Mouse (Mus musculus): ENCODE measurements around the gene Tie1. TPM values are rescaled to one million over a fixed set of nuclear protein-coding genes. Genes with fewer than 3 reads are reported as not detected.
"Not testable (repeated sequence)": the region's sequence is repeated elsewhere in the genome, so short reads cannot be mapped to it uniquely, and the experiment has no call there.

Gene Tie1
- polyA plus RNA-seq, 1 experiment, result 44.5 TPM

DNA sequence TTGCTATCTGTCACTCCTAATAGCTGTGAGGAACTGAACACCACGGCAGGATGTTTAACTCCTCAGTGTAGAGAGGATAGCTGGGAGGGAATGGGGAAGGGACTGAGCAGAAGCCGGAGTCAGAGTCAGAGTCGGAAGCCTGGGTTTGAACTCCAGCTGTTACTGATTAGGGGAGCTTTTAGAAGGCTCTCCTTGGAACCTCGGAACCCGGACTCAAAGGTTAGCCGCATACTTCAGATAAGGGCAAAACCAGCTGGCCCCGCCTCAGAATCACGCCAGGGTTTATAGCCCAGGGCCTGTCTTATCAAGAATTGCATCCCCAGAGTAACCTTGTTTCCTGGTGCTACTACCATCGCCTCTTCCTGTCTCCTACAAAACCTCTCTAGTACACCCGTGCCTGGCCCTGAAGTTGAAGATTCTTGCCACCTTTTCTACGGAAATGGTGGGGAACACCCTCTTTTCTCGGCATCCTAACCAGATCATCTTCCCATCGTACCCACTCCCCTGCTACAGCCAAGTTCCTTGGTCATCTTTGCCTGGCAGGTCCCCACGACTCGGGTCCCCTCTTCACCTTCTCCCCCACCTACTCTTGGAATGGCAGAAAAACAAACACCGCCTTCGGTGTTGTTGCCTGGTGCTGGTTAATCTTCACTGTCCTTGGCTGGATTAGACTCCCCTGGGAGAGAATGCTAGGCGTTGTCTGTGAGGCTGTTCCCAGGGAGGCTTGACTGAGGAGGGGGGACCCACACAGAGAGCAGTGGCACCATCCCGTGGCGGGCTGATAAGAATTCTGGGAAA, 27.0 kb upstream of the Tie1 start:
- H3K27ac ChIP-seq (ENCODE audit: insufficient read depth, low read depth, low read length), result peak overlapping the region; percentile 4; the same call in 1 of the 2 replicates
- no peak for TF ChIP-seq POLR2A (IDR thresholded peaks at IDR 0.05; ENCODE audit: low read depth, low read length)
- TF ChIP-seq CTCF (conservative IDR thresholded peaks at IDR 0.05; ENCODE audit: insufficient read depth, insufficient read length, low read depth, low read length), result peak; percentile 33; the same call in 1 of the 2 replicates
- DNase-seq, result peak; percentile 82
- no peak overlapping the region for H3K4me3 ChIP-seq (ENCODE audit: insufficient read depth, low read depth, low read length)
- H3K27me3 ChIP-seq (replicated peaks; ENCODE audit: control insufficient read depth, insufficient read depth, low read length), result no peaks in the 10 kb centered on the region
- H3K4me1 ChIP-seq (ENCODE audit: control insufficient read depth, insufficient read depth, low read length), result peaks cover 16% of the 10 kb centered on the region
- WGBS, result 34% methylated on average over 20 of the region's 20 CpGs
- no peaks in the 10 kb centered on the region for H3K36me3 ChIP-seq (ENCODE audit: control insufficient read depth, insufficient read depth, low read length)

DNA sequence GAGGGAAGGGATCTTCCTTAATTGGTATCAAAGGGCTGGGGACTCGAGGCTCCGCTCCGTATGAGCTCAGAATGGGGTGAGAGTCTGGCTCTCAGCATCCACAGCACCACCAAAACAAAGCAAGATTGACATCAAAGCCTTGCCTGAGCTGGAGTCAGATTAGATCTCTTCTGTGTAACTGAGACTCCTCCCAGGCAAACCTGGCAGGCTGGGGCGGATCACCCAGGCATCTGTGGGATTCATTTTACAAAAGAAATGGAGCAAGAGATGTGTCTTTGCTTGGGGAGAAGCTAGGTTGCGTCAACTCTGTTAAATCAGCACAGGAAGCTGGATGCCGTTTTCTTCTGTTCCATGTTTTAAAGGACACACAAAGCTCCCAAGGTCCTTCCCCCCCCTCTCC, 19.2 kb upstream of the Tie1 start:
- 42% methylated on average over 6 of the region's 6 CpGs for WGBS
- no peaks in the 10 kb centered on the region for H3K27me3 ChIP-seq (replicated peaks; ENCODE audit: control insufficient read depth, insufficient read depth, low read length)
- no peak overlapping the region for H3K4me3 ChIP-seq (ENCODE audit: insufficient read depth, low read depth, low read length)
- H3K27ac ChIP-seq (ENCODE audit: insufficient read depth, low read depth, low read length), result no peak overlapping the region
- H3K4me1 ChIP-seq (ENCODE audit: control insufficient read depth, insufficient read depth, low read length), result peaks cover 3% of the 10 kb centered on the region; the same call in 1 of the 2 replicates
- no peak for TF ChIP-seq CTCF (conservative IDR thresholded peaks at IDR 0.05; ENCODE audit: insufficient read depth, insufficient read length, low read depth, low read length)
- TF ChIP-seq POLR2A (IDR thresholded peaks at IDR 0.05; ENCODE audit: low read depth, low read length), result no peak
- no peaks in the 10 kb centered on the region for H3K36me3 ChIP-seq (ENCODE audit: control insufficient read depth, insufficient read depth, low read length)
- no peak for DNase-seq

DNA sequence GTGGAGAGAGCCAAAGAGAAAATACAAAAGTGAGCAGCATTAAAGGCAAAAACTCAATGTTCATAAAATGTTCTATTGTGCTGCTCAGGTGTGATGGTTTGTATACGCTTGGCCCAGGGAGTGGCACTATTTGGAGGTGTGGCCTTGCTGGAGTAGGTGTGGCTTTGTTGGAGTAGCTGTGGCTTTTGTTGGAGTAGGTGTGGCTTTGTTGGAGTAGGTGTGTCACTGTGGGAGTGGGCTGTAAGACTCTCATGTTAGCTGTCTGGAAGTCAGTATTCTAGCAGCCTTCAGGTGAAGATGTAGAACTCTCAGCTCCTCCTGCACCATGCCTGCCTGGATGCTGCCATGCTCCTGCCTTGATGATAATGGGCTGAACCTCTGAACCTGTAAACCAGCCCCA, 17.3 kb upstream of the Tie1 start:
- WGBS, result 89% methylated on average over 1 of the region's 1 CpGs

DNA sequence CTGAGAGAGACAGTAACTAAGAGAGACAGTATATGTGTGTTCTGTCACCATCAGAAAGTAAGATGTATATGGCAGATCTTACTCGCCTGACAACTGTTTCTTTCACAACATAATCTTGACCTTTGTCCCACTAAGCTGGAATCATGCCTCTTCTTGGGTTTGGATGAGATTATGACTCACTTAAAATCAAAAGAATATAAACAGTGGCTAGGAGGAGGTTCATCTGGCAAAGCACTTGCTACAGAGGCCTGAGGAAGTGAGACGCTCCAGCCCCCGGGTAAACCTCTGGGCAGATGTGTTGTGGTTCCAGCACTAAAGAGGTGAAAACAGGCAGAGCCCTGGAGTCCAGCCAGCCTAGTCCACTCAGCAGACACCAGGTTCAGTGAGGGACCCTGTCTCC, 15.7 kb upstream of the Tie1 start:
- Histone ChIP-seq H3K27ac (ENCODE audit: insufficient read depth, low read depth, low read length) (no peak overlapping the region), H3K36me3 (ENCODE audit: control insufficient read depth, insufficient read depth, low read length) (no peaks in the 10 kb centered on the region), H3K4me3 (ENCODE audit: insufficient read depth, low read depth, low read length) (no peak overlapping the region), H3K4me1 (ENCODE audit: control insufficient read depth, insufficient read depth, low read length) (peaks cover 5% of the 10 kb centered on the region; the same call in 1 of the 2 replicates), H3K27me3 (replicated peaks; ENCODE audit: control insufficient read depth, insufficient read depth, low read length) (no peaks in the 10 kb centered on the region)
- no peak for DNase-seq
- TF ChIP-seq CTCF (conservative IDR thresholded peaks at IDR 0.05; ENCODE audit: insufficient read depth, insufficient read length, low read depth, low read length) (no peak), POLR2A (IDR thresholded peaks at IDR 0.05; ENCODE audit: low read depth, low read length) (no peak)
- WGBS, result 64% methylated on average over 3 of the region's 3 CpGs

More for the DNA sequence above, 17.3 kb upstream of the Tie1 start:
- H3K4me1 ChIP-seq (ENCODE audit: control insufficient read depth, insufficient read depth, low read length); H3K27ac ChIP-seq (ENCODE audit: insufficient read depth, low read depth, low read length); H3K4me3 ChIP-seq (ENCODE audit: insufficient read depth, low read depth, low read length); H3K36me3 ChIP-seq (ENCODE audit: control insufficient read depth, insufficient read depth, low read length); DNase-seq; H3K27me3 ChIP-seq (replicated peaks; ENCODE audit: control insufficient read depth, insufficient read depth, low read length): not testable (repeated sequence)

GRCm38 (mm10) chr4:118500792-118501191, 10.9 kb upstream of the Tie1 start:
- H3K36me3 ChIP-seq (ENCODE audit: control insufficient read depth, insufficient read depth, low read length), result no peaks in the 10 kb centered on the region
- TF ChIP-seq POLR2A (IDR thresholded peaks at IDR 0.05; ENCODE audit: low read depth, low read length) (no peak), CTCF (conservative IDR thresholded peaks at IDR 0.05; ENCODE audit: insufficient read depth, insufficient read length, low read depth, low read length) (no peak)
- H3K4me3 ChIP-seq (ENCODE audit: insufficient read depth, low read depth, low read length), result no peak overlapping the region
- H3K27ac ChIP-seq (ENCODE audit: insufficient read depth, low read depth, low read length), result peak overlapping the region; percentile 13; the same call in 1 of the 2 replicates
- H3K27me3 ChIP-seq (replicated peaks; ENCODE audit: control insufficient read depth, insufficient read depth, low read length), result no peaks in the 10 kb centered on the region
- DNase-seq, result peak; percentile 80
- WGBS, result 52% methylated on average over 9 of the region's 9 CpGs
- 0 out of 2 replicates have a peak, but pooled peaks cover 5% of the 10 kb centered on the region for H3K4me1 ChIP-seq (ENCODE audit: control insufficient read depth, insufficient read depth, low read length)

DNA sequence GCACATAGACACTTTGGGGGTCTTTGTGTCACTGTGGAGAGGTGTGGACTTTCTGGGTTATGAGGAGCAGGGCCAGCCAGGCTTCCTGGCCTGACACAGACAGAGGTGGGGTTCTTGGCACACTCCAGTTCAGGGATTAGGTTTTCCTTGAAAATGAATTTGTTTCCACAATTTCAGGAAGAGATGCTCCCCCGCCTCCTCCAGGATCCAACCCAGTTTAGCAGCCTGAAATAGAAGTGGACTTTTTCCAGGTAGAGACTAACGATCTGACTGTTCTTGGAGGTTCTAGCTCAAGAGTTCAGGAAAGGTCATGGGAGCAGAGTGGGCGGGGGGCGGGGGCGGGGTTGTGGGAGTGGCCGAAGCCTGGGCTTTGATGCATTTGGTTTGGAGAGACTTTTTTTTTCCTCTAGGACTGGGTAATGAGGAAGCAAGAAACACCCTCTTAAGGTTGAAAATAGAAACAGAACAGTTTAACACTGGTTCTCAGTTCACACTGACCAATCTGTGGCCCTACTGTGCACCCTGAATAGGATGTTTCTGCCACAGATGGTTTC, 10.4 kb upstream of the Tie1 start:
- H3K36me3 ChIP-seq (ENCODE audit: control insufficient read depth, insufficient read depth, low read length), result no peaks in the 10 kb centered on the region
- H3K4me3 ChIP-seq (ENCODE audit: insufficient read depth, low read depth, low read length), result no peak overlapping the region
- peak; percentile 92 for DNase-seq
- WGBS, result 17% methylated on average over 6 of the region's 6 CpGs
- H3K4me1 ChIP-seq (ENCODE audit: control insufficient read depth, insufficient read depth, low read length), result 0 out of 2 replicates have a peak, but pooled peaks cover 5% of the 10 kb centered on the region
- TF ChIP-seq POLR2A (IDR thresholded peaks at IDR 0.05; ENCODE audit: low read depth, low read length) (no peak), CTCF (conservative IDR thresholded peaks at IDR 0.05; ENCODE audit: insufficient read depth, insufficient read length, low read depth, low read length) (no peak)
- H3K27me3 ChIP-seq (replicated peaks; ENCODE audit: control insufficient read depth, insufficient read depth, low read length), result no peaks in the 10 kb centered on the region
- peak overlapping the region; percentile 13; the same call in 1 of the 2 replicates for H3K27ac ChIP-seq (ENCODE audit: insufficient read depth, low read depth, low read length)

GRCm38 (mm10) chr4:118490461-118490860, 600 bp upstream of the Tie1 start:
- no peaks in the 10 kb centered on the region for H3K27me3 ChIP-seq (replicated peaks; ENCODE audit: control insufficient read depth, insufficient read depth, low read length)
- H3K4me3 ChIP-seq (ENCODE audit: insufficient read depth, low read depth, low read length), result no peak overlapping the region
- no peak overlapping the region for H3K27ac ChIP-seq (ENCODE audit: insufficient read depth, low read depth, low read length)
- H3K36me3 ChIP-seq (ENCODE audit: control insufficient read depth, insufficient read depth, low read length), result no peaks in the 10 kb centered on the region
- TF ChIP-seq CTCF (conservative IDR thresholded peaks at IDR 0.05; ENCODE audit: insufficient read depth, insufficient read length, low read depth, low read length) (no peak), POLR2A (IDR thresholded peaks at IDR 0.05; ENCODE audit: low read depth, low read length) (no peak)
- H3K4me1 ChIP-seq (ENCODE audit: control insufficient read depth, insufficient read depth, low read length), result no peaks in the 10 kb centered on the region
- DNase-seq, result no peak
- WGBS, result 82% methylated on average over 10 of the region's 10 CpGs
